Mouse (Mus musculus): ENCODE measurements at regions not wholly inside any gene's neighbourhood (a gene's known extent, or its start where the extent isn't known, plus 50 kb on each side); places are given as distances from the start of the nearest gene placed in this dataset.

- Histone ChIP-seq H3K4me1 (ENCODE audit: control insufficient read depth, insufficient read depth, low read length) (no peaks in the 10 kb centered on the region; the same call in 1 of the 2 replicates), H3K4me3 (ENCODE audit: insufficient read depth, low read length) (no peak overlapping the region), H3K27ac (ENCODE audit: insufficient read depth, low read length) (no peak overlapping the region)
- TF ChIP-seq CTCF (IDR thresholded peaks at IDR 0.05; ENCODE audit: extremely low read depth, insufficient read depth, low read length) (no peak), POLR2A (IDR thresholded peaks at IDR 0.05; ENCODE audit: extremely low read depth, insufficient read depth, low read length) (no peak)
These were observed 188.2 kb upstream of the Ntm start for GRCm38 (mm10) chr9:30151173-30151572.

- H3K4me3 ChIP-seq (ENCODE audit: insufficient read depth, low read length) = no peak overlapping the region
- H3K4me1 ChIP-seq (ENCODE audit: control insufficient read depth, insufficient read depth, low read length) = peaks cover 3% of the 10 kb centered on the region; the same call in 1 of the 2 replicates
- no peak overlapping the region for H3K27ac ChIP-seq (ENCODE audit: insufficient read depth, low read length)
- TF ChIP-seq POLR2A (IDR thresholded peaks at IDR 0.05; ENCODE audit: extremely low read depth, insufficient read depth, low read length) (no peak), CTCF (IDR thresholded peaks at IDR 0.05; ENCODE audit: extremely low read depth, insufficient read depth, low read length) (no peak)
These were observed 203.4 kb upstream of the Ntm start for GRCm38 (mm10) chr9:30166235-30166752.

- H3K4me3 ChIP-seq (ENCODE audit: insufficient read depth, low read length) = no peak overlapping the region
- H3K27ac ChIP-seq (ENCODE audit: insufficient read depth, low read length) = no peak overlapping the region
- TF ChIP-seq POLR2A (IDR thresholded peaks at IDR 0.05; ENCODE audit: extremely low read depth, insufficient read depth, low read length) = no peak
- TF ChIP-seq CTCF (IDR thresholded peaks at IDR 0.05; ENCODE audit: extremely low read depth, insufficient read depth, low read length) = no peak
- H3K4me1 ChIP-seq (ENCODE audit: control insufficient read depth, insufficient read depth, low read length) = peaks cover 1% of the 10 kb centered on the region; the same call in 1 of the 2 replicates
These were observed 204.3 kb upstream of the Ntm start for GRCm38 (mm10) chr9:30167223-30167622.

GRCm38 (mm10) chr9:30174646-30175045 lies 211.7 kb upstream of the Ntm start:
- H3K4me1 ChIP-seq (ENCODE audit: control insufficient read depth, insufficient read depth, low read length) = peaks cover 1% of the 10 kb centered on the region; the same call in 1 of the 2 replicates
- no peak overlapping the region for H3K27ac ChIP-seq (ENCODE audit: insufficient read depth, low read length)
- no peak overlapping the region for H3K4me3 ChIP-seq (ENCODE audit: insufficient read depth, low read length)

GRCm38 (mm10) chr9:30175376-30175775 lies 212.4 kb upstream of the Ntm start:
- H3K4me1 ChIP-seq (ENCODE audit: control insufficient read depth, insufficient read depth, low read length) = peaks cover 1% of the 10 kb centered on the region; the same call in 1 of the 2 replicates
- TF ChIP-seq CTCF (IDR thresholded peaks at IDR 0.05; ENCODE audit: extremely low read depth, insufficient read depth, low read length) = no peak
- no peak overlapping the region for H3K4me3 ChIP-seq (ENCODE audit: insufficient read depth, low read length)
- H3K27ac ChIP-seq (ENCODE audit: insufficient read depth, low read length) = no peak overlapping the region

More at GRCm38 (mm10) chr9:30174646-30175045, 211.7 kb upstream of the Ntm start:
- no peak for TF ChIP-seq POLR2A (IDR thresholded peaks at IDR 0.05; ENCODE audit: extremely low read depth, insufficient read depth, low read length)
- no peak for TF ChIP-seq CTCF (IDR thresholded peaks at IDR 0.05; ENCODE audit: extremely low read depth, insufficient read depth, low read length)

DNA sequence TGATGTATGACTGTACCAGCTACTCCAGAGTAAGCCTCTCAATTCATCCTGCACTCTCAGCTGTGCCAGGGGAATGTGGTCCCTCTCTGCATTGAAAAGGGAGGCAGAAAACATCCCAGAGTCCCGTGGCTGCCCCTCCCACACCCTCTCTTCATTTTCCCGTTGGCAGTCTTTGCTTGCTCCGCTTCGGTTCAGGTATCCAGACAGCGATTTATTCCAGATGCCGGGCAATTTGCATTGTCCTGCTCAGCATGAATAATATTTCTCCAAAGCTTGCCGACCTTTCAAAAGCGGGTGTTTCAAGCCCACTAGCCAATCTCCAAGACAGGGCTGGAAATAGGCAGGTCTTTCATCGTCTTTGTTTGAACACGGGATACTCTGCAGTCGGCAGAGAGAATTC lies 220.5 kb upstream of the Ntm start:
- Histone ChIP-seq H3K4me3 (ENCODE audit: insufficient read depth, low read length) (no peak overlapping the region), H3K27ac (ENCODE audit: insufficient read depth, low read length) (no peak overlapping the region), H3K4me1 (ENCODE audit: control insufficient read depth, insufficient read depth, low read length) (no peaks in the 10 kb centered on the region)
- TF ChIP-seq CTCF (IDR thresholded peaks at IDR 0.05; ENCODE audit: extremely low read depth, insufficient read depth, low read length) (no peak), POLR2A (IDR thresholded peaks at IDR 0.05; ENCODE audit: extremely low read depth, insufficient read depth, low read length) (no peak)

DNA sequence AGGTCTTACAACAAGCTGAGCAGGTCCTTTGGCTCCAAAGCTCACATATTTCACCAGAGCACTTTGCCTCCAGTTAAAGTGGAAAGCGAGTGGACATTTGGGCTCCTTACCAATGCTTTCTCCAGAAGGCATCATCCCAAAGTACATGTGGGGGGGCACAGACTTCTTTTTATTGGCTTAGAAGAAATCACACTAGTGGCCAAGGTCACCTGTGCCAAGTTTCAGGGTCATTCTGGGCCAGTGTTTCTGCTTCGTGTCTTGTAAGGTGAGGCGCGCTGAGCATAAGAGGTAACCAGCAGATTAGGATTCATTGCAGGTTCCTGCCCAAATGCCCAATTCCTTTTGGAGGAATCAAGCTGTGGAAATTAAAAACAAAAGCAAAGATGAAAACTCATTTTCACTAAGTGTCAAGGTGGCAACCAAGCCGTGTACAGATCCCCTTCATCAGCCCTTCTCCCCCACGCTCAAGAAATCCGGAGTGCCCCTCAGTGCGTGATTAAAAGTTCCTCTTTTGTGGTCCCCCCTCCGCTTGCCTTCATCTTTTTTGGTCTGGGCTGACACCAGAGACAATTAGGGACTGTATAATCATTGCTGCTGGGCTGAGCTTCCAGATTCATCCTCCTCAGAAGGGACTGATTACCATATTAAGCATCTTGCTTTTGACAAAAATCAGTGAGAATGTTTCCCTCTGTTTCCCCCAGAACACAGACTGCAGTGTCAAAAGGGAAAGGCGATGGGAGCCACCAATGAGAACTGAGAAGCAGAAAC lies 222.2 kb upstream of the Ntm start:
- Histone ChIP-seq H3K4me1 (ENCODE audit: control insufficient read depth, insufficient read depth, low read length) (no peaks in the 10 kb centered on the region), H3K27ac (ENCODE audit: insufficient read depth, low read length) (no peak overlapping the region), H3K4me3 (ENCODE audit: insufficient read depth, low read length) (no peak overlapping the region)
- TF ChIP-seq POLR2A (IDR thresholded peaks at IDR 0.05; ENCODE audit: extremely low read depth, insufficient read depth, low read length) (no peak), CTCF (IDR thresholded peaks at IDR 0.05; ENCODE audit: extremely low read depth, insufficient read depth, low read length) (no peak)

DNA sequence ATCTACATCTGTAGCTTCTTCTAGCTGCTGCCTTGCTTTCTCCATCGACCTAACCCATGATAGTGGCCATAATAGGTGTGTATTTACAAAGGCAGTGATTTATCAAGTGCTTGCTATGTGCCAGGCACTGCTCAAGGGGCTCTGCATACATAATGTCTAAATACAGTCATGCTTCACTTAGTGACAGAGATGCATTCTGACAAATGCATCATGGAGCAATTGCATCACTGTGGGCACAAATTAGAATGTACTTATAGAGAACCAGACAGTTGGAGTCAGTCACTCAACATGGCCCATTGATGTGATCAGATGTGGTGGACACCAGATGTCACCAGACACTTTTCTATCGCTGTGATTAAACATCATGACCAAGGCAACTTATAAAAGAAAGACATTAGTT lies 223.3 kb upstream of the Ntm start:
- Histone ChIP-seq H3K4me1 (ENCODE audit: control insufficient read depth, insufficient read depth, low read length) (no peaks in the 10 kb centered on the region), H3K27ac (ENCODE audit: insufficient read depth, low read length) (no peak overlapping the region), H3K4me3 (ENCODE audit: insufficient read depth, low read length) (no peak overlapping the region)
- TF ChIP-seq CTCF (IDR thresholded peaks at IDR 0.05; ENCODE audit: extremely low read depth, insufficient read depth, low read length) (no peak), POLR2A (IDR thresholded peaks at IDR 0.05; ENCODE audit: extremely low read depth, insufficient read depth, low read length) (no peak)

DNA sequence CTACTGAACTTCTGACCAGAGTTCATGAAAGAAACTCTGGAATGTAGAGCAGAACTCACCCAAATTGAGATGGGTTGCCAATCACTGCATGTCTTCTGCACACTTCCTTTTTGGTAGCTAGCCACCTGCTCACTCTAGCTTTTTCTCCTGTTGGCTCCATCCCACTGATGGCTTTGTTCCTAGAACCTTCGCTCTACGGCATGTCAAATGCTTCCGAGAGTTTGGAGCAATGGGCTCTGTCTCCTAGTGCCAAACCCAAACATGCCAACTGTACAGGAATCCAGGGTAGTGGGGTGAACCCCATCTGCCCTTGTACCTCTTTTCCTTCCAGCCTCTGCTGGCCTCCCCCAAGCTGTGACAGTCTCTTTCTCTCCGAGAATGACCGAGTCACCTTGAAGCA lies 227.1 kb upstream of the Ntm start:
- Histone ChIP-seq H3K27ac (ENCODE audit: insufficient read depth, low read length) (no peak overlapping the region), H3K4me1 (ENCODE audit: control insufficient read depth, insufficient read depth, low read length) (no peaks in the 10 kb centered on the region), H3K4me3 (ENCODE audit: insufficient read depth, low read length) (no peak overlapping the region)
- TF ChIP-seq POLR2A (IDR thresholded peaks at IDR 0.05; ENCODE audit: extremely low read depth, insufficient read depth, low read length) (no peak), CTCF (IDR thresholded peaks at IDR 0.05; ENCODE audit: extremely low read depth, insufficient read depth, low read length) (no peak)

GRCm38 (mm10) chr9:30191119-30191518 lies 228.2 kb upstream of the Ntm start:
- Histone ChIP-seq H3K27ac (ENCODE audit: insufficient read depth, low read length) (no peak overlapping the region), H3K4me3 (ENCODE audit: insufficient read depth, low read length) (no peak overlapping the region), H3K4me1 (ENCODE audit: control insufficient read depth, insufficient read depth, low read length) (no peaks in the 10 kb centered on the region)
- TF ChIP-seq CTCF (IDR thresholded peaks at IDR 0.05; ENCODE audit: extremely low read depth, insufficient read depth, low read length) = no peak
- TF ChIP-seq POLR2A (IDR thresholded peaks at IDR 0.05; ENCODE audit: extremely low read depth, insufficient read depth, low read length) = no peak
